Mouse (Mus musculus) colon, adult 2 months (tissue): Measurements from ENCODE around the gene Ccng2. TPM values are rescaled to one million over a fixed set of nuclear protein-coding genes. Genes with fewer than 3 reads are reported as not detected.

ENCODE experiments used
- polyA plus RNA-seq: library from polyadenylated mRNA; depleted of rRNA; stranded (reverse); fragments of >200 nt; gene quantifications from 2 replicates; pipeline ENCODE4 v1.2.3, GENCODE M21; 2012; rRNA removed

The Ccng2 gene
- polyA plus RNA-seq: 98.3 and 140 TPM in 2 replicates

DNA sequence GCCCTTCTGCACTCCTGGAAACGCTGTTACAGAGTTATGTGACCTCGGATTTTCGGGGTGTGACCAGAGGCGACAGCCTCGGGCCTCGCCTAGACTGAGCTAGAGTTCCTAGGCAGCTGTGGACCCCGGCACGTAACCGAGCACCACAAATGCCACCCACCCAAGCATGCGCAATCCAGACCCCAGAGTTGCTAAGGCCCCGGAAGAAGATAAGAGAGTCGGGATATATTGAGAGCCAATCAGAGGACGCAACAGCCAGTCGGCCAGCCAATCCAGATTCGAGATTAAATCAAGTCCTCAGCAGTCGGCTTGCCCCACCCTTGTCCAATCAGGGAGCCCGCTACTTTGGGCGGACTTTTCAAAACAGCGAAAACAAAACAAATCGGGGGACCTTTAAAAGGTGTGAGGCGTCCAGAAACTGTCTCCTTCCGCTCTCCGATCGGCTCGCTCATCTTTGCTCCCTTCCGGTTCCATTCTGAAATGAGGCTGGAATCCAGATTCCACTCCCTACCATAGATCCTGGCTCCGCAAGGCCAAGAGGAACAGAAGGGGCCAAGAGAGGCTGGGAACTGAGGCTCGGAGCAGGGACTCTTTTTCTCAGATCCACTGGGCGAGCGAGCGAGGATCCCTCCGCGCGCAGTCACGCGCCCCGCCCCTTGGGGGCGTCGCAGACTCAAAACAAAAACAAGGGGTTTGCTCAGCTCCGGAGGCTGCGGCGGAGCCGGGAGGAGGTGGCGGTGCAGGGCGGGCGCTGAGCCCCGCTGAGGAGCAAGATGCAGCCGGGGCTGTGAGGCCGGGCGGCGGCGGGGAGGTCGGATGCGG lies at the start of gene Ccng2:
Gene Ccng2, plus strand, starts transcription at position 375 of the 822 bp plus-strand sequence.

Other genes starting within 250 kb of the Ccng2 start
- 17.0 and 21.0 TPM in 2 replicates for gene Sowahb, start 222.2 kb upstream of the Ccng2 start, polyA plus RNA-seq
- 13.8 and 16.6 TPM in 2 replicates for gene Sept11, start 173.8 kb upstream of the Ccng2 start, polyA plus RNA-seq
- 138 and 209 TPM in 2 replicates for gene Ccni, start 60.8 kb upstream of the Ccng2 start, polyA plus RNA-seq
- gene 2010109A12Rik, start 60.7 kb upstream of the Ccng2 start, polyA plus RNA-seq: 0.13 TPM in 1 of 2 replicates, not detected in the other